17 mouse cellular contexts compared by ENCODE assay signal in the genomic region with DNA sequence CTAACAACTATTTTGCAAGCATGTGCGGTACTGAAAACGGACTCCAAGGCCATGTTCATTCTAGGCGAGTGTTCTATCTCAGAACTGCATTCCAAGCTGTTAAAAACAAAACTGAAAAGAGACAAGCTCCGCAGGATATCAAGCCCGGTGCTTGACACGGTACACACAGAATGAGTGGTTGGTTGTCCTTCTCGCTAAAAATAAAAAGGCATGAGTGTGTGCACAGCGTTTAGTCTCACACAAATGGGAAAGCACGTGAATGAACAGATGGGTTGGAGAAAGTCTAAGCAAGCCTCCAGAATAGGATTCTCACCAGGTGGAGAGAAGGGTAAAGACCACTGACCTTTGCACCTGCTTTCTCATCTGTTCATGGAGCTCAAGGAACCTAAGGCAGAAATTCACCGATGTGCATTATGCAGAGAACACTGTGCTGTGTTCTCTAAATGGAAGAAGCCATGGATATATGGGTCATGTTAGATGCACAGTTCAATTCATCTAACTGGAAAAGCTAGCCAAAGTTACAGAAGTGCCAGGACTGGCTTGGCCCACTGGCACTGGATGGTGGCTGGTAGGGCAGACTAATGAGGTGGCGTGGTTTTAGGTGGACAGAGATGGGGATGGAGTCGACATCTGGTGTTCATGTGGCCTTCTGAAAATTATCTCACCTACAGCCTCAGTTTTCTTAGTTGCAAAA.
DNase-seq lines count a peak whose midpoint lies in the region; ATAC-seq lines count a peak whose summit lies in the region.
"Had no signal": no experiment of that assay in that cellular context is flagged by ENCODE, and none has a peak within 500 bp of the region (broad histone marks: within the 10 kb centered on the region; RNA-seq: fewer than 3 reads in every experiment).

No protein-coding gene starts in this region.

- no peaks in the 10 kb centered on the region for H3K36me3 ChIP-seq in heart, embryonic 14.5 days (ENCODE audit: control insufficient read depth, insufficient read depth, low read length)
- no peaks in the 10 kb centered on the region for H3K36me3 ChIP-seq in hindbrain, embryonic 11.5 days (ENCODE audit: control insufficient read depth, insufficient read depth, low read length)
- no peaks in the 10 kb centered on the region for H3K36me3 ChIP-seq in forebrain, embryonic 15.5 days
- H3K36me3 ChIP-seq: embryonic facial prominence, embryonic 13.5 days; hindbrain, embryonic 15.5 days; limb, embryonic 10.5 days; liver, embryonic 13.5 days had no signal

- intact Hi-C loops in heart, postnatal 36 days (cut with DNase I): no loop called here

- no peaks in the 10 kb centered on the region for H3K9me3 ChIP-seq in heart, embryonic 14.5 days (ENCODE audit: control insufficient read depth, low read length)
- no peaks in the 10 kb centered on the region for H3K9me3 ChIP-seq in hindbrain, embryonic 11.5 days (ENCODE audit: control insufficient read depth, low read length)
- H3K9me3 ChIP-seq in forebrain, embryonic 15.5 days: no peaks in the 10 kb centered on the region
- H3K9me3 ChIP-seq: embryonic facial prominence, embryonic 13.5 days; hindbrain, embryonic 15.5 days; limb, embryonic 10.5 days; liver, embryonic 13.5 days had no signal

- 0 out of 2 replicates have a peak, but pooled peaks have one; percentile 31 for ATAC-seq in heart, embryonic 14.5 days (ENCODE audit: insufficient number of reproducible peaks, insufficient read depth, low FRiP score, low read depth)
- ATAC-seq in hindbrain, embryonic 11.5 days (ENCODE audit: low FRiP score): no peak
- ATAC-seq in forebrain, embryonic 15.5 days (replicated peaks): no peak
- ATAC-seq: intestine, postnatal 0 days had no signal

- no peak overlapping the region for H3K9ac ChIP-seq in heart, embryonic 14.5 days (ENCODE audit: low read length)
- no peak overlapping the region for H3K9ac ChIP-seq in hindbrain, embryonic 11.5 days (ENCODE audit: low read depth, low read length)
- H3K9ac ChIP-seq in forebrain, embryonic 15.5 days (replicated peaks): no peak overlapping the region
- H3K9ac ChIP-seq: embryonic facial prominence, embryonic 13.5 days; hindbrain, embryonic 15.5 days; liver, embryonic 13.5 days had no signal

- peak overlapping the region; percentile 58 to 81 for H3K27ac ChIP-seq in heart, embryonic 14.5 days (replicated peaks in 1 of 2; ENCODE audit: control insufficient read depth in 1 of 2, insufficient read depth in 1 of 2, low read depth in 2 of 2, low read length in 2 of 2)
- H3K27ac ChIP-seq in hindbrain, embryonic 11.5 days (ENCODE audit: low read depth, low read length): no peak overlapping the region
- no peak overlapping the region for H3K27ac ChIP-seq in forebrain, embryonic 15.5 days (replicated peaks)
- H3K27ac ChIP-seq: embryonic facial prominence, embryonic 13.5 days; hindbrain, embryonic 15.5 days; limb, embryonic 10.5 days; liver, embryonic 13.5 days had no signal

- DNase-seq in heart, adult 8-10 months (ENCODE audit: low spot score): peak; percentile 9
- no peak for DNase-seq in heart, postnatal 36 days
- DNase-seq in R1 (ENCODE audit: low read depth, low spot score): peak; percentile 8
- DNase-seq in cerebellum, adult 8-10 months: peak; percentile 51
- DNase-seq in hindbrain, embryonic 11.5 days (ENCODE audit: low spot score): no peak
- DNase-seq: B cell, adult 2 months; gastrocnemius, postnatal 36 days; kidney, postnatal 25 days; liver, embryonic 13.5 days; lung, postnatal 10 days; thymus, postnatal 25 days had no signal

- H3K27me3 ChIP-seq in heart, embryonic 14.5 days (ENCODE audit: control insufficient read depth, insufficient read depth, low read length): no peaks in the 10 kb centered on the region
- no peaks in the 10 kb centered on the region for H3K27me3 ChIP-seq in hindbrain, embryonic 11.5 days (ENCODE audit: control insufficient read depth, insufficient read depth, low read length)
- H3K27me3 ChIP-seq in forebrain, embryonic 15.5 days: no peaks in the 10 kb centered on the region
- H3K27me3 ChIP-seq: embryonic facial prominence, embryonic 13.5 days; hindbrain, embryonic 15.5 days; liver, embryonic 13.5 days had no signal

- peak overlapping the region; percentile 47 for H3K4me2 ChIP-seq in heart, embryonic 14.5 days (ENCODE audit: low read length)
- no peak overlapping the region for H3K4me2 ChIP-seq in hindbrain, embryonic 11.5 days (replicated peaks; ENCODE audit: low read depth, low read length)
- no peak overlapping the region for H3K4me2 ChIP-seq in forebrain, embryonic 15.5 days (replicated peaks)
- H3K4me2 ChIP-seq: embryonic facial prominence, embryonic 13.5 days; hindbrain, embryonic 15.5 days; liver, embryonic 13.5 days had no signal

- WGBS in heart, embryonic 14.5 days: 42% methylated on average over 12 of the region's 12 CpGs
- 85% methylated on average over 12 of the region's 12 CpGs for WGBS in hindbrain, embryonic 11.5 days
- WGBS in forebrain, embryonic 15.5 days: 83% methylated on average over 12 of the region's 12 CpGs

- H3K4me3 ChIP-seq in heart, embryonic 14.5 days (ENCODE audit: control insufficient read depth in 1 of 2, insufficient read depth in 1 of 2, low read depth in 1 of 2, low read length in 2 of 2): peak overlapping the region; percentile 4 to 5; a peak in 1 of 4 replicates
- H3K4me3 ChIP-seq in hindbrain, embryonic 11.5 days (ENCODE audit: low read depth, low read length): no peak overlapping the region
- H3K4me3 ChIP-seq in forebrain, embryonic 15.5 days: no peak overlapping the region
- H3K4me3 ChIP-seq: embryonic facial prominence, embryonic 13.5 days; hindbrain, embryonic 15.5 days; limb, embryonic 10.5 days; liver, embryonic 13.5 days had no signal

- H3K4me1 ChIP-seq in heart, embryonic 14.5 days (ENCODE audit: control insufficient read depth in 2 of 2, insufficient read depth in 2 of 2, low read length in 2 of 2): peaks cover 4 to 5% of the 10 kb centered on the region in 2 experiments; a peak in 3 of 4 replicates
- no peaks in the 10 kb centered on the region for H3K4me1 ChIP-seq in hindbrain, embryonic 11.5 days (replicated peaks; ENCODE audit: control insufficient read depth, insufficient read depth, low read length)
- peaks cover 10% of the 10 kb centered on the region; the same call in 1 of the 2 replicates for H3K4me1 ChIP-seq in forebrain, embryonic 15.5 days
- H3K4me1 ChIP-seq: liver, embryonic 13.5 days had no signal

Comparison
In these comparisons a context has a peak if more than half of its experiments do, and no peak if none do; other contexts are left out.
1. DNase-seq: peak in heart, adult 8-10 months (single experiment), R1 (single experiment) and cerebellum, adult 8-10 months (single experiment); none in heart, postnatal 36 days (0 of 2) and hindbrain, embryonic 11.5 days (single experiment).
2. H3K27ac ChIP-seq: peak in heart, embryonic 14.5 days (2 of 2); none in hindbrain, embryonic 11.5 days (single experiment) and forebrain, embryonic 15.5 days (single experiment).
3. H3K4me3 ChIP-seq: peak in heart, embryonic 14.5 days (2 of 2); none in hindbrain, embryonic 11.5 days (single experiment) and forebrain, embryonic 15.5 days (single experiment).